Mouse (Mus musculus) kidney, embryonic 15.5 days (tissue): ENCODE data around the gene Gm867. TPM values are rescaled to one million over a fixed set of nuclear protein-coding genes. Genes with fewer than 3 reads are reported as not detected.

Experiments used
- ATAC-seq: fragments of 200-750 bp; cut with Nextera tagmentation; replicated peaks from 2 replicates; pipeline ENCODE4 v1.8.0; 2017; ENCODE audit warnings: moderate TSS enrichment; ENCODE audit not compliant: low FRiP score
- H3K27ac ChIP-seq: fragments of 300-500 bp; sonication (generic); 2 replicates; pipeline ENCODE4 v1.5.1; 2015; ENCODE audit warnings: mild to moderate bottlenecking, inconsistent platforms
- H3K27me3 ChIP-seq: fragments of 300-500 bp; sonication (generic); 2 replicates; pipeline ENCODE4 v1.6.1; 2015; ENCODE audit warnings: inconsistent platforms
- H3K36me3 ChIP-seq: fragments of 300-500 bp; sonication (generic); 2 replicates; pipeline ENCODE4 v1.6.1; 2015; ENCODE audit warnings: inconsistent platforms
- H3K4me1 ChIP-seq: fragments of 300-500 bp; sonication (generic); 2 replicates; pipeline ENCODE4 v1.6.1; 2015; ENCODE audit warnings: inconsistent platforms
- H3K4me2 ChIP-seq: fragments of 300-500 bp; sonication (generic); 2 replicates; pipeline ENCODE4 v1.6.1; 2015; ENCODE audit warnings: moderate library complexity, mild to moderate bottlenecking, inconsistent platforms
- H3K4me3 ChIP-seq: fragments of 300-500 bp; sonication (generic); replicated peaks from 2 replicates; pipeline ENCODE4 v1.5.1; 2015; ENCODE audit warnings: mild to moderate bottlenecking, inconsistent platforms
- H3K9ac ChIP-seq: fragments of 300-500 bp; sonication (generic); 2 replicates; pipeline ENCODE4 v1.6.1; 2015; ENCODE audit warnings: mild to moderate bottlenecking, inconsistent platforms
- H3K9me3 ChIP-seq: fragments of 300-500 bp; sonication (generic); replicated peaks from 2 replicates; pipeline ENCODE4 v1.6.1; 2016; ENCODE audit warnings: inconsistent platforms
- WGBS: fragments of 180-500 bp; shearing (Covaris S2); methylation state at CpG from one replicate; pipeline ENCODE4 v1.1.7; 2015; ENCODE audit warnings: mixed read lengths; 5-methylcytosine and 5-hydroxymethylcytosine counted together
- polyA plus RNA-seq: library from polyadenylated mRNA; unstranded; fragments of >200 nt; fragmentation: Nextera tagmentation; extraction: Ambion mirVana; gene quantifications from 2 replicates; pipeline ENCODE4 v1.2.1, GENCODE M21; 2015

Gene Gm867
- polyA plus RNA-seq, 1 experiment from 2014 or later: 1.0 TPM

- Histone ChIP-seq H3K4me1 (no peaks in the 10 kb centered on the region), H3K9ac (no peak overlapping the region), H3K4me3 (no peak overlapping the region), H3K4me2 (no peak overlapping the region), H3K36me3 (peaks cover 79% of the 10 kb centered on the region), H3K9me3 (no peaks in the 10 kb centered on the region), H3K27ac (no peak overlapping the region), H3K27me3 (no peaks in the 10 kb centered on the region)
- WGBS: 74% methylated on average over 6 of the region's 6 CpGs
- no peak for ATAC-seq
Observed at GRCm38 (mm10) chr10:75913013-75913589, 27.4 kb downstream of the Gm867 start.

GRCm38 (mm10) chr10:75910698-75911097 lies 29.8 kb downstream of the Gm867 start:
- Histone ChIP-seq H3K27ac (no peak overlapping the region), H3K4me3 (no peak overlapping the region), H3K9ac (no peak overlapping the region), H3K9me3 (no peaks in the 10 kb centered on the region), H3K4me2 (no peak overlapping the region), H3K27me3 (no peaks in the 10 kb centered on the region), H3K36me3 (peaks cover 86% of the 10 kb centered on the region), H3K4me1 (no peaks in the 10 kb centered on the region)
- no peak for ATAC-seq
- 73% methylated on average over 2 of the region's 2 CpGs for WGBS

GRCm38 (mm10) chr10:75906882-75907281 lies 33.6 kb downstream of the Gm867 start:
- no peaks in the 10 kb centered on the region for H3K27me3 ChIP-seq
- no peak for ATAC-seq
- H3K27ac ChIP-seq: no peak overlapping the region
- 94% methylated on average over 4 of the region's 4 CpGs for WGBS
- no peak overlapping the region for H3K9ac ChIP-seq
- no peak overlapping the region for H3K4me2 ChIP-seq
- H3K9me3 ChIP-seq: no peaks in the 10 kb centered on the region
- no peak overlapping the region for H3K4me3 ChIP-seq
- H3K4me1 ChIP-seq: no peaks in the 10 kb centered on the region
- H3K36me3 ChIP-seq: peaks cover 93% of the 10 kb centered on the region

- H3K9ac ChIP-seq: no peak overlapping the region
- peaks cover 93% of the 10 kb centered on the region for H3K36me3 ChIP-seq
- H3K4me1 ChIP-seq: no peaks in the 10 kb centered on the region
- H3K4me3 ChIP-seq: no peak overlapping the region
- ATAC-seq: no peak
- H3K9me3 ChIP-seq: no peaks in the 10 kb centered on the region
- no peak overlapping the region for H3K4me2 ChIP-seq
- H3K27ac ChIP-seq: no peak overlapping the region
- WGBS: 87% methylated on average over 5 of the region's 5 CpGs
- no peaks in the 10 kb centered on the region for H3K27me3 ChIP-seq
Observed at GRCm38 (mm10) chr10:75904391-75904790, 36.1 kb downstream of the Gm867 start.

GRCm38 (mm10) chr10:75898846-75899245 lies 41.6 kb downstream of the Gm867 start:
- no peaks in the 10 kb centered on the region for H3K27me3 ChIP-seq
- 0 out of 2 replicates have a peak overlapping the region, but pooled peaks have one; percentile 0 for H3K27ac ChIP-seq
- H3K9ac ChIP-seq: no peak overlapping the region
- peaks cover 92% of the 10 kb centered on the region for H3K36me3 ChIP-seq
- no peak overlapping the region for H3K4me3 ChIP-seq
- ATAC-seq: 0 out of 2 replicates have a peak, but pooled peaks have one; percentile 49
- no peak overlapping the region for H3K4me2 ChIP-seq
- WGBS: 67% methylated on average over 3 of the region's 3 CpGs
- H3K4me1 ChIP-seq: peaks cover 5% of the 10 kb centered on the region; the same call in 1 of the 2 replicates
- no peaks in the 10 kb centered on the region for H3K9me3 ChIP-seq

GRCm38 (mm10) chr10:75898039-75898564 lies 42.4 kb downstream of the Gm867 start:
- peaks cover 86% of the 10 kb centered on the region for H3K36me3 ChIP-seq

GRCm38 (mm10) chr10:75897373-75897772 lies 43.1 kb downstream of the Gm867 start:
- Histone ChIP-seq H3K27me3 (no peaks in the 10 kb centered on the region), H3K4me2 (no peak overlapping the region), H3K4me3 (no peak overlapping the region), H3K4me1 (peaks cover 14% of the 10 kb centered on the region), H3K9ac (no peak overlapping the region), H3K27ac (no peak overlapping the region), H3K9me3 (no peaks in the 10 kb centered on the region), H3K36me3 (peaks cover 79% of the 10 kb centered on the region)
- ATAC-seq: no peak
- 41% methylated on average over 6 of the region's 6 CpGs for WGBS

More at GRCm38 (mm10) chr10:75898039-75898564, 42.4 kb downstream of the Gm867 start:
- Histone ChIP-seq H3K9me3 (no peaks in the 10 kb centered on the region), H3K9ac (no peak overlapping the region), H3K27ac (no peak overlapping the region), H3K4me1 (peaks cover 12% of the 10 kb centered on the region), H3K4me2 (no peak overlapping the region), H3K4me3 (no peak overlapping the region), H3K27me3 (no peaks in the 10 kb centered on the region)
- WGBS: 78% methylated on average over 6 of the region's 6 CpGs
- no peak for ATAC-seq

- Histone ChIP-seq H3K4me2 (no peak overlapping the region), H3K4me1 (peaks cover 14% of the 10 kb centered on the region), H3K36me3 (peaks cover 67% of the 10 kb centered on the region), H3K9me3 (no peaks in the 10 kb centered on the region), H3K4me3 (no peak overlapping the region), H3K27me3 (no peaks in the 10 kb centered on the region), H3K27ac (no peak overlapping the region), H3K9ac (no peak overlapping the region)
- 89% methylated on average over 1 of the region's 1 CpGs for WGBS
- no peak for ATAC-seq
Observed at GRCm38 (mm10) chr10:75896208-75896607, 44.3 kb downstream of the Gm867 start.

GRCm38 (mm10) chr10:75895730-75896129 lies 44.7 kb downstream of the Gm867 start:
- Histone ChIP-seq H3K27ac (no peak overlapping the region), H3K36me3 (peaks cover 62% of the 10 kb centered on the region), H3K4me3 (no peak overlapping the region), H3K27me3 (no peaks in the 10 kb centered on the region), H3K9me3 (no peaks in the 10 kb centered on the region), H3K9ac (no peak overlapping the region), H3K4me1 (peaks cover 14% of the 10 kb centered on the region), H3K4me2 (no peak overlapping the region)
- no peak for ATAC-seq
- 96% methylated on average over 5 of the region's 5 CpGs for WGBS

GRCm38 (mm10) chr10:75894601-75895000 lies 45.9 kb downstream of the Gm867 start:
- H3K9ac ChIP-seq: no peak overlapping the region
- no peak overlapping the region for H3K4me3 ChIP-seq
- peaks cover 52% of the 10 kb centered on the region for H3K36me3 ChIP-seq
- H3K9me3 ChIP-seq: no peaks in the 10 kb centered on the region
- peaks cover 23% of the 10 kb centered on the region for H3K4me1 ChIP-seq
- no peaks in the 10 kb centered on the region for H3K27me3 ChIP-seq
- ATAC-seq: no peak
- H3K27ac ChIP-seq: no peak overlapping the region
- no peak overlapping the region for H3K4me2 ChIP-seq
- WGBS: 61% methylated on average over 6 of the region's 6 CpGs

- H3K9ac ChIP-seq: peak within 1 kb of the TSS; percentile 11; the same call in 1 of the 2 replicates
- 1% methylated on average over 50 of the region's 51 CpGs for WGBS
Observed at GRCm38 (mm10) chr10:75893089-75893750, 47.3 kb downstream of the Gm867 start, which contains the start of gene Derl3. TSS of gene Derl3 (plus strand) at chr10:75893413.

GRCm38 (mm10) chr10:75889406-75890153 lies 50.9 kb downstream of the Gm867 start:
- ATAC-seq: no peak
- peaks cover 8% of the 10 kb centered on the region for H3K36me3 ChIP-seq
- peaks cover 31% of the 10 kb centered on the region for H3K4me1 ChIP-seq
- WGBS: 28% methylated on average over 8 of the region's 8 CpGs
- no peak overlapping the region for H3K4me3 ChIP-seq
- H3K9ac ChIP-seq: no peak overlapping the region
- H3K4me2 ChIP-seq: 0 out of 2 replicates have a peak overlapping the region, but pooled peaks have one; percentile 2
- H3K27ac ChIP-seq: peak overlapping the region; percentile 48; the same call in 1 of the 2 replicates
- no peaks in the 10 kb centered on the region for H3K27me3 ChIP-seq
- H3K9me3 ChIP-seq: no peaks in the 10 kb centered on the region

More at GRCm38 (mm10) chr10:75893089-75893750, 47.3 kb downstream of the Gm867 start, which contains the start of gene Derl3:
- ATAC-seq: peak; percentile 99
- H3K4me1 ChIP-seq: peaks cover 31% of the 10 kb centered on the region
- peak within 1 kb of the TSS; percentile 51 for H3K4me3 ChIP-seq
- H3K4me2 ChIP-seq: peak within 1 kb of the TSS; percentile 94
- peak within 1 kb of the TSS; percentile 42 for H3K27ac ChIP-seq
- H3K36me3 ChIP-seq: peaks cover 39% of the 10 kb centered on the region
- H3K27me3 ChIP-seq: no peaks in the 10 kb centered on the region
- no peaks in the 10 kb centered on the region for H3K9me3 ChIP-seq
